Mouse (Mus musculus) Muller cell, postnatal 12 days (primary cell): ENCODE measurements at regions not wholly inside any gene's neighbourhood (a gene's known extent, or its start where the extent isn't known, plus 50 kb on each side); places are given as distances from the start of the nearest gene placed in this dataset.
A peak's percentile ranks its signal among the peaks of the same experiment; 100 is the strongest.

Experiments
- DNase-seq: peaks from one replicate; pipeline ENCODE4 v3.0.0-alpha.2; 2015; ENCODE audit errors: inconsistent ontology term

DNA sequence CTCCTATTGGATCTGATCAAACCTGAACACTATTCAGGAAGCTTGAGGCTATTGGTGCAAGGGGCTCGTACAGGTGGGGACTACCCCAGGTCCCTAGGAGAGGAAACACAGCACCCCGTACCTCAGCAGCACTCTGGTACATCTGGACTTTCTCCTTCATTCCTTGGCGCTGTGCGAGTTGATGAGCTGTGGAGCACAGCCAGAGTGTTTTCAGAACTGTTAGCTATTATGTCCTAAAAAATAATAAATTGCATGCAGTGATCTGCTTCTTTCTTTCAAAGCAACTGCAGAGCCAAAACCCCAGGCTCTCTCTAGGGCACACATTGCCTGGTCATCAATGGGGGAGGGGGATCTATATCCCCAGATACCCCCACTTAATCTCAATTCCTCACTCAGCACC lies 122.6 kb downstream of the Gm12728 start:
- DNase-seq = no peak

DNA sequence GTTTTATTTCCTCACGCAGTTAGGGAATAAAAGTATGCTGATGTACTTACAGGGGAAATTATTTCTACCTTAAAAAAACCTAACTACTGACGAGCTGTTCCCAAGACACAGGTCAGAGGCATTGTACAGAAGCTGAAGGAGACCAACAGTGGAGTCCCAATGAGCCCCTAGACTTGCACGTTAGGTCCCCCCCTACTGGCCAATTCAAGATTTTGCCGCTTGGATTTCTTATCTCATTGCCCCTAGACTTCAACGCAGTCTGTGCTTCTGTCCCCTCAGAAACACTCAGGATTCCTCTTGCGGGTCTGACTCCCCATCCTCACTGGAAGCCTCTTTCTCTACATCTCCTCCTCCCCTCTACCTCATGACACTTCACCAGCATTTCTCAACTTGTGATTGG lies 125.3 kb downstream of the Gm12728 start:
- no peak for DNase-seq

- DNase-seq = no peak
Observed at GRCm38 (mm10) chr4:105916229-105916628, 126.6 kb downstream of the Gm12728 start.

- DNase-seq = no peak
Observed at GRCm38 (mm10) chr4:105924781-105925382, 135.2 kb downstream of the Gm12728 start.

DNA sequence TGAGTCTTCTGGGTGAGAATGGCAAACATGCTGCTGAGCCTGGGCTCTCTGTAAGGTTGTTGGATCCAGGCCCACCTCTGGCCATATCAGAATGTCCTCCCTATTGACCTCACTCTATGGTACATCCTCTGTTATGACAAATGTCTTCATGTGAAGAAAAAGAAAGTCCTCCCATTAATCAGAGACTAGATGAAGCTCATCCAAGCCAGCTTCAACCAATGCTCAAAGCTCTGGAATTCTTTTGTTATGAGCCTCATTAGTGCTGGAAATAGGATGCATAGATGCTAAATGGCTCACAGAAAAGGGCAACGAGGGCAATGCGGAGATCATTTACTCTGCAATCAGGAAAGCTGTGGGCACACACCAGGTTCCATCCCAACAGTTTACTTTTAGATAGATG lies 135.8 kb downstream of the Gm12728 start:
- peak; percentile 88 for DNase-seq

GRCm38 (mm10) chr4:105929658-105930057 lies 140.0 kb downstream of the Gm12728 start:
- DNase-seq = no peak

- peak; percentile 84 for DNase-seq
Observed at GRCm38 (mm10) chr4:105934971-105935370, 145.3 kb downstream of the Gm12728 start.

- peak; percentile 78 for DNase-seq
Observed at GRCm38 (mm10) chr4:105936755-105937514, 147.3 kb downstream of the Gm12728 start.

DNA sequence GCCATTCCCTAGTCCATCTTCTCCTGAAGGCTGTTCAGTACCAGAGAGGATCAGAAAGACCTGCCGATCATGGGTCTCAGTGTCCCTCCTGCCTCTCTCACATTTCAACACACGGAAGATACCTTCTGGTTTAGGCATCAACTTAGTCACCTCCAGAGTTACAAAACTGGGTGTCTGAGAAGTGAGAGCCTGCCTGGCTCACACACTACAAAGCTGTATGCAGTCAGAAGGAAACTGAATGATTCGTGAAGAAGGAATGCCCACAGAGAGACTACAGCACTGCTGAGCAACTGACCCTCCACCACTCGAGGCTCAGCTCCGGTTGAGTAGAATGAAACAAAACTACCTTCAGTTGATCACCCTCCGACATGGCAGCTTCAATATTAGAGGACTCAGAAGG lies 147.9 kb downstream of the Gm12728 start:
- peak; percentile 75 for DNase-seq

DNA sequence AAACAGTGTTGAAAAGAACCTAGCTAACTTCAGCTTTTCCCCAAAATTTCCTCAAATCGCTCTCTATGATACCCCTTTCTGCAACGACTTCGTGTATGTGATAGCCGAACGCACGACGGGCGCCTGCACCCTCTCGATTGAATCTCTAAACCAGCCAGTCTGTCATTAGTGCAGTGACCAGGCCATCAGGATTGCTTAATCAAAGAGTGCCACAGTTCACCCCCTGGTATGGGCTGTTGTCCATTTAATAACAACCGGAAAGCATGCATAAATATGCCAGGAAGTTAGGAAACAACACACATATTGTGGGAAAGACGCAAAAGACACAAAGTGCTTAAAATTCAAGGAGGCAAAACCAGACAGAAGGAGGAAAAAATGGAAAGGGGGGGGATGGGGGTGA lies 149.2 kb downstream of the Gm12728 start:
- DNase-seq = no peak

DNA sequence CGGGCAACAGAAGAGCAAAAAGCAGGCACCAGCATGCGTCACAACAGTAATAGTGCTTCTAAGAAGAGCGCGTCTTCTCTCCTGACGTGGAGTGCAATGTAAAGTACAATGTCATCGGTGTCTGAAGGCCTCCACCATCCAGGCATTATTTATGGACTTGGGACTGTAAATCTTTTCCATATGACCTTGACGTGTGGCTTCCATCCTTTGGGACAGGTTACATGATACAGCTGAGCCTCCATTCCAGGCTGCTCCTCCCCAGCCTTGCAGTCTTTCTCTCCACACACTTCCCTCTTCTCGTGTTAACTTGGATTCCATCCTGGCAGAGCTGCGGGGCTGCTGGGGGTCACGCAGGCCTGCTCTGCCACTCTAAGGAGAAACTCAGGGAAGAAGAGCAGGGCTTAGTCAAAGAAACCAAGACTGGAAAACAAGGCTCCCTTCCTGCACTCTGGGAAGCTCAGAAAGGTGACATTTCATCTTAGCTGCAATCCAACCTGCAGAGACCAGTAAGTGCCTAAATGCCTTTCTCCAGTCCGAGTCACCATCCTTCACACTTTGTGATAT lies 150.0 kb downstream of the Gm12728 start:
- DNase-seq = no peak

DNA sequence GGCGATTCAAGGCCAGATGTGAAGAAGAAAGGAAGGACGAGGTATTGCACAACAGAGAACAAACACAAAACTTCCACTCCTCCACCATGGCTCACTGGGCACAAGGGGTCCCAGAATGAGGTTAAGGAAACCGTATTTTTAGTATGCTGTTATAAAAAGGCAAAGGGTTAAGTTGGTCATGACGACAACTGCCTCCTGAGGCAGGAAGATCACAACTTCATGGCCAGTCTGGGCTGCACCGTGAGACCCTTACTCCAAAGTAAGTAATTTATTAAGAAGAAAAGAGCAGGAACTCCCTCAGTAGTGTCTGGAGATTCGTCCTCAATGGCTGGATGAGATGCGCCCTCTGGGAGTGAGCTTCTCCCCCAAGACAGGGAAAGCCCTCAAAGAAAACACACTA lies 151.2 kb downstream of the Gm12728 start:
- no peak for DNase-seq

DNA sequence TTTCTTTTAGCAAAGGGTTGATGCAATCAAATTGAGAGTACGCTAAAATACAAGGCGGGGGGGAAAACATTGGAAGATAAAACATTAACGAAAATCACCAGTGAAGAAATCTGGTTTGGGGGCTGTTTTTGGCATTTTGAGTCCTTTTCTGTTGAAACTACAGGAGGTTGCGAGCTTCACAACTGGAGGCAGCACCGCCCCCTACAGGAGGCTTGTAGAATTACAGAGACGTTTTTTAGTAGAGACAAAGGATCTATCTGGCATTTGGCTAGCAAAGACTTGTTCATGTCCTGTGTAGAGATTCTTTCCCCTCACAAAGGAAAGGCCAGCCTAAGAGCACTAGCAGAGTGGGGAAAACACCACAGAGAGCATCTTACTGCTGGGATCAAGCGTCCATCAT lies 152.1 kb downstream of the Gm12728 start:
- no peak for DNase-seq

DNA sequence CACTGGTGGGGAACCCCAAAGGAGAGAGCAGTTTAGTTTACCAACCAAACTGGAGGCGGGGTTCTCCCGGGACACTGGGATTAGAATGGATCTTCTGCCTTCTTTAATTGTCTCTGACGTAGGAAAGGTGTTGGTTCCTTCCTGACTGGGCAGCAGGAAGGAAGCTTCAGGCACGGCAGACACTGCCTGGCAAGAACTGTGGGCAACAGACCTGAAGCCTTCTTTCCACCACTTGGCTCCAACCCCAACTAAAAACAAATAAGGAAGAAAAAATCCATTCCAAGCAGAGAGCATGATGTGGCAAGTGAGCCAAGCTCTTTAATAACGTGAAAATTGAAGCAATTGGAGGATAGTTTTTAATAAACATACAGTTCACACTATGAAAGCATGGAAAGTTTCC lies 155.3 kb downstream of the Gm12728 start:
- DNase-seq = no peak

GRCm38 (mm10) chr4:105945921-105946320 lies 156.3 kb downstream of the Gm12728 start:
- DNase-seq = no peak

- no peak for DNase-seq
Observed at GRCm38 (mm10) chr4:105948326-105948725, 158.7 kb downstream of the Gm12728 start.

GRCm38 (mm10) chr4:105952406-105952805 lies 162.7 kb downstream of the Gm12728 start:
- no peak for DNase-seq

GRCm38 (mm10) chr4:105956516-105956915 lies 166.8 kb downstream of the Gm12728 start:
- DNase-seq = no peak

GRCm38 (mm10) chr4:105958331-105958730 lies 168.7 kb downstream of the Gm12728 start:
- no peak for DNase-seq

DNA sequence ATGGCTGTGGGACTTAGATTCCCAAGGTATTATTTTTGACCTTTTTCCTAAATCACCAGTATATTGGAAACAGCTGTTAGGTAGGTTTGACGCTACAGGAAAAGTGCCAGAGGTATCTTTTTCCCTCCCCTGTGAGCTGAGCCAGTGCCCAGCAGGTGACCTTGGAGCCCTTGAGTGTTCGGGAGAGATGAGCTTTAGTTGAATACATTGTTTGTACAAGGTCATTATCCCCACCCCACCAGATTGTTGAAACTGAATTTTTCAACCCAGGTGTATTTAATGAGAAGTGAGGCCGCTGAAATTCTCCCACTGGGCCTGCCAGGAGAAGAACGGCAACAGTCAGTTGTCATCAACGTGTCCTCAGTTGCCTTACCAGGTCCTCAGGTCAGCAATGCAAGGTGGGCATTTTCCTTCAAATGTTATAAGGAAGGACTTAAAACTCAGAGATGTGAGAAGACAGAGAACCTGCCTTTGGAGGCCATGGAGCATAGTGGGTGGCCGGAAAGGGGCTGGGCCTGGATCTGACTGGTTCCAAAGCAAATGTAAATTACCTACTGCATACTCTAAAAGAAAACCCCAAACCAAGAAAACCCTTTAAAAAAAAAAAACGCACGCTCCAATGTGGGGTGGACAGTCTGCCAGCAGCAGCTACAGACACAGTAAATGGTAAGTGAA lies 172.2 kb downstream of the Gm12728 start:
- DNase-seq = no peak

GRCm38 (mm10) chr4:105962542-105962941 lies 172.9 kb downstream of the Gm12728 start:
- DNase-seq = no peak

GRCm38 (mm10) chr4:105968324-105968723 lies 178.7 kb downstream of the Gm12728 start:
- no peak for DNase-seq

- DNase-seq = peak; percentile 25
Observed at GRCm38 (mm10) chr4:105969628-105970027, 180.0 kb downstream of the Gm12728 start.
